Mouse (Mus musculus) G1E (cell line): Measurements from ENCODE around the gene Ak4.

Source experiments
- CTCF ChIP-seq: IDR thresholded peaks from 2 replicates; pipeline ENCODE4 v1.5.1; 2012; ENCODE audit warnings: low read depth, low read length, inconsistent platforms, mixed read lengths
- GATA1 ChIP-seq: IDR thresholded peaks from 2 replicates; pipeline ENCODE4 v1.6.1; 2012; ENCODE audit warnings: borderline replicate concordance, low read length, inconsistent platforms, mixed read lengths
- TAL1 ChIP-seq: conservative IDR thresholded peaks from 2 replicates; pipeline ENCODE4 v1.6.1; 2012; ENCODE audit warnings: low read depth, low read length, inconsistent platforms, mixed read lengths

DNA sequence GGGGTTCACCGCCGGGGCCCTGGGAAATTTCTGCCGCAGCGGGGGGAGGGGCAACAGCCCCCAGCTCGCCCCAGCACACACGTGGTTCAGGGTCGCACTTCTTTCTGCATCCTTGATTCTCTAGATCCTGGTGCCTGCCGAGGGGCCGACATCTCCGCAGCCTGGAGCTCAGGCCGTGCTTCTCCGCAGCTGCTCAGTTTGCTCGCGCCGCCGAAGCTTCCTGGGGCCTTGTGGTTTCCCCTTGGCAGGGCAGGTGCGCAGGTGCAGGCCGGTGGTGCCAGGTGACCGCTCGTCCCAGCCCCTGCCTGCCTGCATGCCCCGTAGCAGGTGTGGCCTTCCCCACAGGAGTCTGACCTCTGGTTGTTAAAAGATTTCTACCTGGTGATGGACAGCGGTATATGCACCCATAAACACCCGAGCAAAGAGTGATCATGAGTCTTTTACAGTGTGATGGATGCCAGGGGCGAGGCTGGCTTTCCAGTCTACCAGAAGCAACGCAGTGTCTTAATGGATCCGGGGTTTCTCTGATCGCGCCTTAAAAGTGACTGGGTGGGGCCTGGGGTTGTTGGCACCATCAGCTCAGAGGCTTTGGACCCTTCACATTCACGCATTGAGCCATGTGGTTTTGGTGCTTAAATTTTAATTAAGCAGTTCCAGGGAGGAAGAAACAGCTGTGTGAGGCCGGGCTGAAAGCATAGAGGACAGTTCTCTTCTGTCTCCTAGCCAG is 89.9 kb downstream of the Ak4 start:
- TF ChIP-seq TAL1 (no peak), CTCF (no peak), GATA1 (no peak)
